Mouse (Mus musculus) heart, embryonic 11.5 days (tissue): ENCODE data around the gene Bsn. TPM values are rescaled to one million over a fixed set of nuclear protein-coding genes. Genes with fewer than 3 reads are reported as not detected.

Experiments
- ATAC-seq: fragments of 200-750 bp; cut with Nextera tagmentation; replicated peaks from 2 replicates; pipeline ENCODE4 v1.8.0; 2017; ENCODE audit warnings: moderate library complexity; ENCODE audit not compliant: insufficient number of reproducible peaks, low FRiP score, low TSS enrichment
- H3K27ac ChIP-seq: fragments of 300-500 bp; sonication (generic); 2 replicates; pipeline ENCODE4 v1.5.1; 2014; ENCODE audit warnings: mild to moderate bottlenecking, low read depth, low read length
- H3K27me3 ChIP-seq: fragments of 300-500 bp; sonication (generic); 2 replicates; pipeline ENCODE4 v1.6.1; 2014; ENCODE audit warnings: mild to moderate bottlenecking, low read length, mixed read lengths; ENCODE audit not compliant: control insufficient read depth, insufficient read depth
- H3K36me3 ChIP-seq: fragments of 300-500 bp; sonication (generic); 2 replicates; pipeline ENCODE4 v1.6.1; 2014; ENCODE audit warnings: mild to moderate bottlenecking, low read length, moderate library complexity, mixed read lengths; ENCODE audit not compliant: control insufficient read depth, insufficient read depth
- H3K4me1 ChIP-seq: fragments of 300-500 bp; sonication (generic); 2 replicates; pipeline ENCODE4 v1.6.1; 2014; ENCODE audit warnings: low read length; ENCODE audit not compliant: control insufficient read depth, insufficient read depth
- H3K4me2 ChIP-seq: fragments of 300-500 bp; sonication (generic); 2 replicates; pipeline ENCODE4 v1.6.1; 2014; ENCODE audit warnings: mild to moderate bottlenecking, moderate library complexity
- H3K4me3 ChIP-seq: fragments of 300-500 bp; sonication (generic); 2 replicates; pipeline ENCODE4 v1.5.1; 2014; ENCODE audit warnings: low read depth, low read length
- H3K9ac ChIP-seq: fragments of 300-500 bp; sonication (generic); 2 replicates; pipeline ENCODE4 v1.6.1; 2014; ENCODE audit warnings: mild to moderate bottlenecking, low read depth, low read length, moderate library complexity
- H3K9me3 ChIP-seq: fragments of 300-500 bp; sonication (generic); replicated peaks from 2 replicates; pipeline ENCODE4 v1.6.1; 2016; ENCODE audit warnings: low read length; ENCODE audit not compliant: control insufficient read depth
- WGBS: fragments of 180-500 bp; shearing (Covaris S2); extraction: QIAGEN DNeasy Blood & Tissue Kit; methylation state at CpG from one replicate; pipeline ENCODE4 v1.1.7; 2014; ENCODE audit not compliant: insufficient replicate concordance; 5-methylcytosine and 5-hydroxymethylcytosine counted together
- polyA plus RNA-seq: library from polyadenylated mRNA; unstranded; fragments of >200 nt; fragmentation: Nextera tagmentation; extraction: Ambion mirVana; gene quantifications from 2 replicates; pipeline ENCODE4 v1.2.1, GENCODE M21; 2014

Gene Bsn
- polyA plus RNA-seq, 1 experiment from 2014 or later, result 0.77 TPM

- ATAC-seq, result peak; percentile 80
- Histone ChIP-seq H3K9me3 (no peaks in the 10 kb centered on the region), H3K9ac (peak overlapping the region; percentile 91), H3K4me1 (peaks cover 24% of the 10 kb centered on the region; the same call in 1 of the 2 replicates), H3K4me2 (peak overlapping the region; percentile 96), H3K36me3 (peaks cover 14% of the 10 kb centered on the region), H3K27ac (peak overlapping the region; percentile 68), H3K27me3 (no peaks in the 10 kb centered on the region), H3K4me3 (peak overlapping the region; percentile 91)
- under 1% methylated on average over 16 of the region's 16 CpGs for WGBS
These were observed 95.2 kb downstream of the Bsn start for GRCm38 (mm10) chr9:108094998-108095411.

- Histone ChIP-seq H3K4me1 (peaks cover 24% of the 10 kb centered on the region; the same call in 1 of the 2 replicates), H3K4me2 (peak within 1 kb of the TSS; percentile 96), H3K27me3 (no peaks in the 10 kb centered on the region), H3K9me3 (no peaks in the 10 kb centered on the region), H3K4me3 (peak within 1 kb of the TSS; percentile 91), H3K36me3 (peaks cover 17% of the 10 kb centered on the region), H3K27ac (peak within 1 kb of the TSS; percentile 68), H3K9ac (peak within 1 kb of the TSS; percentile 91)
- under 1% methylated on average over 52 of the region's 52 CpGs for WGBS
- ATAC-seq, result peak; percentile 92
These were observed 95.8 kb downstream of the Bsn start, which contains the start of gene Apeh for GRCm38 (mm10) chr9:108094184-108094941. Gene Apeh (minus strand): TSS chr9:108094606.

GRCm38 (mm10) chr9:108093586-108093985, 96.6 kb downstream of the Bsn start:
- Histone ChIP-seq H3K9me3 (no peaks in the 10 kb centered on the region), H3K4me1 (peaks cover 24% of the 10 kb centered on the region; the same call in 1 of the 2 replicates)
- WGBS, result 63% methylated on average over 10 of the region's 10 CpGs

GRCm38 (mm10) chr9:108090611-108091120, 99.5 kb downstream of the Bsn start:
- Histone ChIP-seq H3K4me3 (no peak overlapping the region), H3K27me3 (no peaks in the 10 kb centered on the region), H3K36me3 (peaks cover 36% of the 10 kb centered on the region), H3K9ac (no peak overlapping the region), H3K9me3 (no peaks in the 10 kb centered on the region), H3K4me2 (no peak overlapping the region), H3K27ac (no peak overlapping the region), H3K4me1 (peaks cover 10% of the 10 kb centered on the region; the same call in 1 of the 2 replicates)
- ATAC-seq, result no peak
- WGBS, result 91% methylated on average over 7 of the region's 7 CpGs

More at GRCm38 (mm10) chr9:108093586-108093985, 96.6 kb downstream of the Bsn start:
- peak overlapping the region; percentile 96 for H3K4me2 ChIP-seq
- peak overlapping the region; percentile 91 for H3K4me3 ChIP-seq
- H3K27ac ChIP-seq, result peak overlapping the region; percentile 68; the same call in 1 of the 2 replicates
- peak overlapping the region; percentile 91 for H3K9ac ChIP-seq
- ATAC-seq, result no peak
- H3K36me3 ChIP-seq, result peaks cover 17% of the 10 kb centered on the region
- no peaks in the 10 kb centered on the region for H3K27me3 ChIP-seq

GRCm38 (mm10) chr9:108085261-108085660, 104.9 kb downstream of the Bsn start:
- WGBS, result 92% methylated on average over 4 of the region's 4 CpGs
- Histone ChIP-seq H3K4me2 (no peak overlapping the region), H3K4me3 (no peak overlapping the region), H3K36me3 (peaks cover 34% of the 10 kb centered on the region), H3K27me3 (peaks cover 38% of the 10 kb centered on the region), H3K9me3 (no peaks in the 10 kb centered on the region), H3K4me1 (peaks cover 5% of the 10 kb centered on the region; the same call in 1 of the 2 replicates), H3K9ac (no peak overlapping the region), H3K27ac (peak overlapping the region; percentile 50)
- no peak for ATAC-seq

- peaks cover 9% of the 10 kb centered on the region; the same call in 1 of the 2 replicates for H3K4me1 ChIP-seq
- no peak overlapping the region for H3K4me3 ChIP-seq
- 39% methylated on average over 6 of the region's 6 CpGs for WGBS
- peaks cover 38% of the 10 kb centered on the region for H3K27me3 ChIP-seq
- H3K4me2 ChIP-seq, result peak overlapping the region; percentile 48; the same call in 1 of the 2 replicates
- no peak overlapping the region for H3K9ac ChIP-seq
- peak overlapping the region; percentile 70; the same call in 1 of the 2 replicates for H3K27ac ChIP-seq
- H3K36me3 ChIP-seq, result peaks cover 28% of the 10 kb centered on the region
- no peak for ATAC-seq
- H3K9me3 ChIP-seq, result no peaks in the 10 kb centered on the region
These were observed 106.6 kb downstream of the Bsn start for GRCm38 (mm10) chr9:108083561-108083960.

GRCm38 (mm10) chr9:108082988-108083431, 107.2 kb downstream of the Bsn start, which contains the start of gene Rnf123:
Gene Rnf123 (minus strand): TSS chr9:108083346.
- Histone ChIP-seq H3K27me3 (peaks cover 38% of the 10 kb centered on the region), H3K9ac (peak within 1 kb of the TSS; percentile 28; the same call in 1 of the 2 replicates), H3K4me3 (peak within 1 kb of the TSS; percentile 21; the same call in 1 of the 2 replicates), H3K4me1 (peaks cover 13% of the 10 kb centered on the region; the same call in 1 of the 2 replicates), H3K9me3 (no peaks in the 10 kb centered on the region), H3K4me2 (peak within 1 kb of the TSS; percentile 48), H3K27ac (peak within 1 kb of the TSS; percentile 70), H3K36me3 (peaks cover 28% of the 10 kb centered on the region)
- WGBS, result 27% methylated on average over 12 of the region's 12 CpGs
- no peak for ATAC-seq

- Histone ChIP-seq H3K27ac (no peak overlapping the region), H3K9ac (peak overlapping the region; percentile 28; the same call in 1 of the 2 replicates), H3K27me3 (peaks cover 38% of the 10 kb centered on the region), H3K4me1 (peaks cover 13% of the 10 kb centered on the region; the same call in 1 of the 2 replicates), H3K4me3 (peak overlapping the region; percentile 21; the same call in 1 of the 2 replicates), H3K9me3 (no peaks in the 10 kb centered on the region), H3K4me2 (peak overlapping the region; percentile 48), H3K36me3 (peaks cover 25% of the 10 kb centered on the region)
- 7% methylated on average over 19 of the region's 19 CpGs for WGBS
- no peak for ATAC-seq
These were observed 107.6 kb downstream of the Bsn start for GRCm38 (mm10) chr9:108082549-108082948.
